Mouse (Mus musculus): ENCODE data around the gene Vmn2r73.
"Not testable (repeated sequence)": the region's sequence is repeated elsewhere in the genome, so short reads cannot be mapped to it uniquely, and the experiment has no call there.

Vmn2r73 gene

DNA sequence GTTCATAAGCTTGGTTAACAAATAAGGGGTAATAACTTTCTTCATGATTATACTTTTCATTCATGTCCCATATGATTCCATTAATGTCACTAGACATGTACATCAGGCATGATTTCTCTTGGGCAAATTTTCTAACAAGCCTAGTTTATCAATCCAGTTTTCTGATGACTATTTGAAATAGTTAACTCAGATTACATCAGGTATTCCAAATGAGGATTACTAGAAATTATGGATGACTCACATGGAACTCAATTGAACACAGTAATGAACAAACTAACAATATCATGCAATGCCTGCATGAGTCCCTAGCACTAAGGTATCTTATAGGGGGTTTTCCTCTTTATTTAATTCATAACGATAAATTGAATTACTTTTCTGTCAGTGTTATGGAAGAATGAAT is at the start of gene Vmn2r73:
Gene Vmn2r73 (minus strand): TSS at position 101 of the 400 bp plus-strand sequence.
- DNase-seq: no peak

DNA sequence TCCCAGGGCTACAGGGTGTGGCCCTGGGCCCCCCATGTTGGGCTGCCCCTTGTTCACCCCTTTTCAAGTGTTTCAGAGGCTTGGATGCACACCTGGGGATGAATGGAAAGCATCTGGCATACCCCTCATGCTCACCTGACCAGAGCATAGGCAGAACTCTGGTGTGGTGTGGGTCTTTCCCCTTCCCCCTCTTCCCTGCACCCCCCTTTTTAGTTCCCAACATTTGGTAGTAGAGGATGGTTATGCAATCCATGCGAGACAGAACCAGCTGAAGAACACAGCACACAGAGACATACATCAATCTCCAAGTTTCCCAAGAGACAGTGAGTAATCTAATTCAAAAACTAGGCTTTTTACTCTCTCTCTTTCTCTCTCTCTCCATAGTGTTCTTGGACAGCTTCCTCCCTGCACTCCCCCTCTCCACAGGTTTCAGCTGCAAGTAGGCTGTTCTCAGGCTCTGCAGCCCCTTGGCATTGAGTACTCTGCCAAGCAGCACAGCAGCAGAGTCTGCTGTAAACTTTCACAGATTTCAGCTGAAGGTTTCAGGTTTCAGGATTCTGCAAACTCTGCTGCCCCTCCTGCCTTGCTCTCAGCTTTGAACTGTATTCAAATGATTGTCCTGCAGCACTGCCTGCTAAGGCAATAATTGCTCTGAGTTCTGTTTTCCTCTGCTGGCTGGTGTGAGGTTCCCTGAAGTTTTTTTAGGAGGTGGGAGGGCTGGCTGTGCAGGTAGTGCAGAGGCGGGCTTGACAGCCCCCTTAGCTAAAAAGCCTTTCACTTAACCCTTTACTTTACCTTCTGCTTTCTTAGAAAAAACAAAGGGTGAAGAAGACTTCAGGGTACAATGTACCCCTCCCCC is 35.7 kb downstream of the Vmn2r73 start:
- DNase-seq: no peak

DNA sequence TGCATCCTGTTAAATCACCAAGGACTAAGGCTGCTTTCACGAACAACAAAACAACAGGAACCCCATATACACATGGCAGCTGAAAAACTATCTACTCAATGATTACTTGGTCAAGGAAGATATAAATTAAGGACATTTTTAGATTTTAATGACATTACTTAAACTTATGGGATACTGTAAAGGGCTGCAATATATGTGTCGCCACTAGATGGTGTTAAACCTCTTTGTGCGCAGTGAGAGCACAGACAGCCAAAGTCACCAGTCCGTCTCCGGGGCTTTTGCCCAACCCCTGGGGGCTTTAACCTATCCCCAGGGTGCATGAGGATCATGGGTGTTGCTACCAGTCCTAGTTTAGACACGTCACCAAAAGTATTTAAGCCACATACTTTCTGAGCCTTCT is 58.0 kb downstream of the Vmn2r73 start:
- not testable (repeated sequence) for DNase-seq
